Mouse (Mus musculus) urinary bladder, postnatal 36 days (tissue): Measurements from ENCODE around the gene Katna1.

Experiments
- DNase-seq, 2 experiments: peaks; one replicate each; pipeline ENCODE4 v3.0.0; 2022; ENCODE audit warnings: low spot score in 2 of 2, mixed read lengths in 1 of 2

The Katna1 gene

DNA sequence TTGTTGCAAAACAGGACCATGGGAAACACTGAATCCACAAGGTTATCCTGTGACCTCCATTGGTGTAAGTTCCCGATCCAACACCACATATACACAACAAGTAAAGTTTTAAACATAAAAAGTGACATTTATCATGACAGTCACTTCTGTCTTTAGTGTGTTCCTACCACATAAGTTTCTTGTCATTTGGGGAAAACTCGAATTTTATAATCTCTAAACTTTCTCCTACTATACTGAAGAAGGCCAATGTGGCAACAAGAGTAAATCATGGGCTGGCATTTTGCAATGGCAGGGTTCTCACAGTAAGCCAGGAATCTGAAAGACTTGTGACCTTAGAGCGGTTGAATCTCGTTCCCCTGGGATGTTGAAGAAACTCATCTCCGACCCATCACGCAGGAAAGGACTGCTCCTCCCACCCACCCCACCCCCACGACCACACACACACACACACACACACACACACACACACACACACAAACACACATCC lies 54.0 kb downstream of the Katna1 start:
- peak in 1 of 2 experiments; percentile 13 for DNase-seq

DNA sequence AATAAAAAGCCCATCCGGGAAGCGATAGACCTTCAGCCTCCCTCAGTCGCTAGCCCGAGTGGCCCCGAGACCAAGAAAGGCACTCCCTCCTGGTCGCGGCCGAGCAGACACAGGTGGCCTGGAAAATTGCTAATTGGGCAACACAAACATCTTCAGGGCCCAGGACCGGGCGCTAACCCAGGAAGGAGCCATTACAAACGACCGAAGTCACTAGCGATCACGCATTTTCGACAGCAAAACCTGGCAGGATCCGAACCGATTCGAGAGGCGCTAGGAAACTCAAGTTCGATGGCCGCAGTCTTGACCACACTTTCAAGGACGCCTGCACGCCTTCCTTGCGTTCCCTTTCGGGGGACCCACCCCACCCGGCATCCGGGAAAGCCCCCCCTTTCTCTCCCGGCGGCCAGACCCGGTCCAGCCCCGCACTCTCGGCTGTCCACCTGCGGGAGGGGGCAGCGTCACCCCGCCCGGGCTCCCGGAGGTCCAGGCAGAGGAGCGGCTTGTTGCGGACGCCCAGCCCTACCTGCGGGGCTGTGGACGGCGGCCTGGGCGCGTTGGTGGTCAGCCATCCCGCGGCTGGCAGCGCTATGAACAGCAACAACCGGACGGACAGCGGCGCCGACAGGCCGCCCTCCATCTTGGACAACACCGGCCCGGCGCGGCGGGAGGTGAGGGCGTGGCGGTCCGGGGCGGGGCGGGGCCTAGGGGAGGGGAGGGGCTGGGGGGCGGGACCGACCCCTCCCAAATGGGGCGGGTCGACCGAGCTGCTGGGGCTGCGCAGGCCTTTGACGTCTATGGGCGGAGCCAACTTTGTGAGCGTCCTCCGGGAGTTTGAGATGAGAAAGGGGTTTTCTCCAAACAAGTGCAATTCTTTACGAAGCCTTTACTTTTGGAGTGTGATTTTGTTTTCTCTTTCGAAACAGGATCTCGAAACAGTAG lies 54.7 kb downstream of the Katna1 start:
- DNase-seq = peak; percentile 79 to 88

DNA sequence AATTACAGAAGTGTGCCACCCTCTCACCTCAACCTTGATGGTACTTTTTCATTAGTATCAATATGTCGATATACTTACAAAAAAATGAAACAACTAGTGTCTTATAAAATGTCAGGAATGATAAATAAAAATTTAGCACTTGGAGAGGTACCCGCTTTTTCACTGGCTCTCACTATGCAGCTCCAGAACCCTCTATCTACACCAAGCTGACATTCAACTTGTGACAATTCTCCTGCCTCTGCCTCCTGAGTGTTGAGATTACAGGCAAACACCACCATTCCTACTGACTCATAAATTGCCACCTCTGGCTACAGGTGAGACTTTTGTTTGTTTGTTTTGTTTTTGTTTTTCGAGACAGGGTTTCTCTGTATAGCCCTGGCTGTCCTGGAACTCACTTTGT lies 55.4 kb downstream of the Katna1 start:
- DNase-seq = no peak

DNA sequence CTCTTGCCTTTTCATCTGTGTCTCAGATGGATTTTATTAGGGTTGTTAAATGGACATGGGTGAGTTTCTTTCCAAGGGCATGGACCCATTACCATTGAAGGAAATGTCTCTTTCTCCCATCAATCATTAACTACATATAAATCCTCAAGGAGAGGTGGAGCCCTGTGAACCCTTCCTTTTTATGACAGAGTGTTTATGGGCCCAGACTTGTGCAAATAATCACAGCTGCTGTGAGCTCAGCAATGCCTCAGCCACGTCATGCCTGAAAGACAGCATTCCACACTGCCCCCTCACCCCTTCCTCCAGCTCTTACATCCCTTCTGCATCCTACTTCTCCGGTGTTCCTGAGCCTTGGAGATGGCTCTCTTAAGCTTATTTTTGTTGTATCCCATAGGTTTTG lies 61.5 kb downstream of the Katna1 start:
- no peak for DNase-seq

DNA sequence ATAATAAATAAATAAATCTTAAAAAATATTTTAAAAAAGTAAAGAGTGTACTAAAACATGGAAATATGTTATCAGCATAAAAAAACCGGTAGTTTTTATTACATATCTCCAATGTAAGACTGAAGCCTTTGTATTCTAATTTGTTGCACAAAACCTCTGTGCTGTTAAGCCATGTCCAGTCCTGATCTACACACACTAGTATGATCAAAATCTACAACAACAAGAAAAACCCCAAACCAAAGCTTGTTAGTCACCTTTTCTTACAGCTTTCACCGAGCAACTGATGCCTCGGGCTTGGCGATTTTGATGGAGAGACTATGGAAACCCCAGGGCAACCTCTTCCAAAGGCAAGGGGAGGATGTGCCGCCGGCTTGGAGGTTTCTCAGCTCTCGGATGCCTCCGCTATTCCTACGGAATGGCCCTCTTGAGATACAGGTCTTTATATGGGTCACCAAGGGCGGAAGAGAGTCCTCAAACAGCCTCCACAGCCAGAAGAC lies 66.5 kb downstream of the Katna1 start:
- DNase-seq = no peak

DNA sequence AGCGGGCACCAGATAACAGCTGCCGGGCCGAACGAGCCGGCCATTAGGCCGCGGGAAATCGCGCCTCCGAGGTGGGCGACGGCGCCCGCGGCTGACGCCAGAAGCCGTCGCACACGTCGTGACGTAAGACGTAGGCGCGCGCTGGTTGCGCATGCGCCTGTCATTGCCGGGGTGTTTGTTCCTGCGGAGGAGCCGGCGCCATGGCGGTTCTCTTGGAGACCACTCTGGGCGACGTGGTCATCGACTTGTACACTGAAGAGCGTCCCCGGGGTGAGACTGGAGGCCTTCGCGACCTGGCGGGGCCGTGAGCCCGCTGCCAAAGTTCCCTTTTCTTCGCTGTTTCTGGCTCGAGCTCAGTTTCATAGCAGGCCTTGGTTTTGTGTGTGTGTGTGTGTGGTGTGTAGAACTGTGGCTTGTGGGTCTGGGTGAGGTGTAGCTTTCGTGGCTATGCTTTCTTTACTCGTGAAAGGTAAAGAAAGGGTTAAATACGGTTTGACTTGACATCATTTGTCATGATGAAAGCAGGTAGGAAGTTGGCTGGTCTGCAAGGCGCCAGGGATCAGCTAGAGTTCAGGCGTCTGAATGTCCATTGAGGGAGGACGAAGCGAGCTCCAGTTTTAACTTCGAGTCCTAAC lies 67.1 kb downstream of the Katna1 start, which contains the start of the genes Ginm1 and Ppil4:
Ginm1 (minus strand) TSS at position 74 of the 635 bp plus-strand sequence.
Ppil4 (plus strand) TSS at position 141 of the 635 bp plus-strand sequence.
- peak; percentile 84 to 87 for DNase-seq

DNA sequence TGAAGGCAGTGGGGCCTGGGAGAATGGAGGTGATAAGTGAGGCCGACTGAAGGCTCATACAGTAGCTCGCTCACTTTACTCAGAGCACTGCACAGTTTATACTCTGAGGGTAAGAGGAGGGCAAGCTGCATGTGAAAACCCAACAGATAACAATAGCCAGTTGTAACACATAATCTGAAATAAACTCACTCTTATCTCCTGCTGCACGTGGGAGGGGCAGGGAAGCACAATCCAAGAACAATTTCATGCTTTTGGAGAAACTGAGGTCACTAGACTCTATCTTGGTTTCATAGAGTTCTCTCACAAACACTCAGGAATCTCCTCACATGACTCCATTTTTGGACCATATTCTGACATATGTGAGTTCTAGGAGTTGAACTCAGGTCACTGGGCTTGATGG lies 75.5 kb downstream of the Katna1 start:
- no peak for DNase-seq

DNA sequence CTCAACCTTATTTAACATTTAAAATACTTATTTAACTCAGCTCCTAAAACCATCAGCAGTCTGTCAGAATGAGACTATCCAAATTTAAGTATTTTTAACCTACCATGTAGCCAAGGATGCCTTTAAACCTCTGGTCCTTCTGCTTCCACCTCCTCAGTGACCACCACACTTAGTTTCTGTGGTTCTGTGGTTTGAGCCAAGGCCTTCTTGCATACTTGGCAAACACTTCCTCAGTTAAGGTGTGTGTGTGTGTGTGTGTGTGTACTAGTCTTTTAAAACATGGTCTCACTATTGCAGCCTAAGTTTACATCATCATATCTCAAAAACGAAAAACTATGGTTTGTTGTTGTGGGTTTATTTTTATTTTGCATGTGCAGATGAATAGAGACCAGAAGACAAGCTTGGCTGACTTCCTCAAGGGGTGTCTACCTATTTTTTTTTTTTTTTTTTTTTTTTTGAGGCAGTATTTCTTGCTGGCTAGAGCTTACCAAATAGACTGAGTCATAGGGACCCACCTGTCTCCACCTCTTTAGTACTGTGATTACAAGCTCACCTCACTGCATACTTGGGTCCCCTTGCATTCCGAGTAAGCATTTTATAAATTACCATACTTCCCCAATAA lies 76.8 kb downstream of the Katna1 start:
- no peak for DNase-seq

DNA sequence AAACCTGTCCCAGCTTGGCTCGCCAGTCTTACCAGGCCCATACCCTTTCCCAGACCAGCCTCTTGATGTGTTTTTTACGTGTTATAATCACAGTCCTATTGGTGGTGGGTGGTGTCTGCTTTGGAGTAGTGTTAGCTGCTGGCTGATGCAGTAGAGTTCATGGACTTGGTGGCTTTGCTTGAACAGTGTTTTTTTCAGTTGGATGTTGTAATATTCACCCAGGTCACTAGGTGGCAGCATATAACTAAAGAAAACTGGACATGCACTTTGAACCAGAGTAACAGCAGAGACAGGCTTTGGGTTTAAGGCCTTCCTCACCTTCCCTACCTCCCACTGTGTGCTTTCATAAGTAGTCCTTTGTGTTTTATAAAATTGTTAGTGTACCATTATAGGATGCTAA lies 84.1 kb downstream of the Katna1 start:
- DNase-seq = peak; percentile 15 to 32
